Mouse (Mus musculus) embryonic facial prominence, embryonic 15.5 days (tissue): ENCODE results near the gene Actn4. TPM values are rescaled to one million over a fixed set of nuclear protein-coding genes. Genes with fewer than 3 reads are reported as not detected.

Experiments used
- ATAC-seq: fragments of 200-750 bp; cut with Nextera tagmentation; 2 replicates; pipeline ENCODE4 v1.8.0; 2017; ENCODE audit warnings: low read depth, moderate TSS enrichment; ENCODE audit not compliant: insufficient number of reproducible peaks, low FRiP score, low TSS enrichment
- H3K27ac ChIP-seq: fragments of 300-500 bp; sonication (generic); replicated peaks from 2 replicates; pipeline ENCODE4 v1.5.1; 2015; ENCODE audit warnings: mild to moderate bottlenecking, inconsistent platforms
- H3K27me3 ChIP-seq: fragments of 300-500 bp; sonication (generic); 2 replicates; pipeline ENCODE4 v1.6.1; 2015; ENCODE audit warnings: inconsistent platforms
- H3K36me3 ChIP-seq: fragments of 300-500 bp; sonication (generic); 2 replicates; pipeline ENCODE4 v1.6.1; 2015; ENCODE audit warnings: mild to moderate bottlenecking, inconsistent platforms
- H3K4me1 ChIP-seq: fragments of 300-500 bp; sonication (generic); 2 replicates; pipeline ENCODE4 v1.6.1; 2015; ENCODE audit warnings: inconsistent platforms
- H3K4me2 ChIP-seq: fragments of 300-500 bp; sonication (generic); replicated peaks from 2 replicates; pipeline ENCODE4 v1.6.1; 2015; ENCODE audit warnings: mild to moderate bottlenecking, inconsistent platforms
- H3K4me3 ChIP-seq: fragments of 300-500 bp; sonication (generic); replicated peaks from 2 replicates; pipeline ENCODE4 v1.5.1; 2015; ENCODE audit warnings: mild to moderate bottlenecking, inconsistent platforms
- H3K9ac ChIP-seq: fragments of 300-500 bp; sonication (generic); 2 replicates; pipeline ENCODE4 v1.6.1; 2015; ENCODE audit warnings: inconsistent platforms
- H3K9me3 ChIP-seq: fragments of 300-500 bp; sonication (generic); replicated peaks from 2 replicates; pipeline ENCODE4 v1.6.1; 2016; ENCODE audit warnings: inconsistent platforms
- WGBS: fragments of 180-500 bp; shearing (Covaris S2); methylation state at CpG from one replicate; pipeline ENCODE4 v1.1.7; 2015; 5-methylcytosine and 5-hydroxymethylcytosine counted together
- polyA plus RNA-seq: library from polyadenylated mRNA; unstranded; fragments of >200 nt; fragmentation: Nextera tagmentation; extraction: Ambion mirVana; gene quantifications from 2 replicates; pipeline ENCODE4 v1.2.1, GENCODE M21; 2015

The Actn4 gene
- polyA plus RNA-seq, 1 experiment from 2014 or later: 321 TPM

DNA sequence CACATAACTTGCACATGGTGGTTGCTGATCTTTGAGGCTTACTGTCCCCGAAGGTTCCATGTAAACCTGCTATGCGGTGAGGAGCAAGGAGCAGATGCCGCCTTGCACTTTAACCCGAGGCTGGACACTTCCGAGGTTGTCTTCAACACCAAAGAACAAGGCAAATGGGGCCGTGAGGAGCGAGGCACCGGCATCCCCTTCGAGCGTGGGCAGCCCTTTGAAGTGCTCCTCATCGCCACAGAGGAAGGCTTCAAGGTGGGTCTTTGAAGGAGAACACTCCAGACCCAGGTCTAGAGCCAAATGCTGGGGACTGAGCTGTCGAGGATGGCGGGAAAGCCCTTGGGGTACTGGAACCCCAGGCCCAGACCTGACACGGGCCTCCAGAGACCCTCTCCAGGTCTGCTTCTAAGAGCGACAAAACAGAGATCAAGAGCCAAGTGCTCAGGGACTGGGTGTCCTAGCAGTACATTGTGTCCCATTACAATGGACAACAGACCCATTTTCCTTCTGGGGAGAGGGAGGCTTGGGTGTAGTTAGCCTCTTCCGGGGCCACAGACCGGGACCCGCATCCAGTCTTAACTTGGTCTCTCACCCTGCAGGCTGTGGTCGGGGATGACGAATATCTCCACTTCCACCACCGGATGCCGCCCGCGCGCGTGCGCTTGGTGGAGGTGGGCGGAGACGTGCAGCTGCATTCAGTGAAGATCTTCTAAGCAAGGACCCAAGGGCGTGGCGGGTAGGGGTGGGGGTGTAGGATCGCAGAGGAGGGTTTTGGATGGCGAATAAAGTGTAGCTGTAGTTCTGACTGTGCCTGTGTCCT is 96.4 kb downstream of the Actn4 start:
- ATAC-seq: peak; percentile 51; the same call in 1 of the 2 replicates
- Histone ChIP-seq H3K36me3 (no peaks in the 10 kb centered on the region), H3K4me3 (peak overlapping the region; percentile 35), H3K9me3 (no peaks in the 10 kb centered on the region), H3K4me2 (peak overlapping the region; percentile 51), H3K27ac (peak overlapping the region; percentile 83), H3K9ac (no peak overlapping the region), H3K4me1 (peaks cover 42% of the 10 kb centered on the region), H3K27me3 (no peaks in the 10 kb centered on the region)
- WGBS: 39% methylated on average over 33 of the region's 33 CpGs

DNA sequence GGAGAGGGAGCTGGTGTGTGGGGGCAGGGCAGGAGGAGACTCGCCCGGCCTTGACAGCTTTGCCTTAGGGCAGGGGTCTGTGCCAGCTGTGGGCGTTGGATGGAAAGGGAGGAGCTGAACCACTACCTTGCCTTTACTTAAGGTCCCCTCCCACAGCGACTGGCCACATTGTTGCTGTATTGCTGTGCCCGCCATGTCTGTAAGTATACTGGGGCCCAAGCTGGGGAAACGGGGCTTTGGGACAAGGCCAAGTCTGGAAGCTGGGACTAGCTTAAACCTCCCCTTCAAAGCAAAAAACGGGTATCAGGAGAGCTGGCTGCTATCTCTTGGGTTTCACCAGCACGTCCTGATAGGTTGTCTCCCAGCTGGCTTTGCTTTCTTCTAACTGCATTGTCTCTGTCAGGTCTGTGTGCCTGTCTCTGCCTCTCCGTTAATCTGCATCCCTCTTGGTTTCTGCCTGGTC is 97.8 kb downstream of the Actn4 start:
- 25% methylated on average over 9 of the region's 9 CpGs for WGBS
- peak; percentile 30; the same call in 1 of the 2 replicates for ATAC-seq
- Histone ChIP-seq H3K36me3 (no peaks in the 10 kb centered on the region), H3K27ac (peak overlapping the region; percentile 83), H3K9me3 (no peaks in the 10 kb centered on the region), H3K9ac (peak overlapping the region; percentile 18; the same call in 1 of the 2 replicates), H3K4me1 (peaks cover 42% of the 10 kb centered on the region), H3K4me3 (peak overlapping the region; percentile 35), H3K4me2 (peak overlapping the region; percentile 51), H3K27me3 (no peaks in the 10 kb centered on the region)

DNA sequence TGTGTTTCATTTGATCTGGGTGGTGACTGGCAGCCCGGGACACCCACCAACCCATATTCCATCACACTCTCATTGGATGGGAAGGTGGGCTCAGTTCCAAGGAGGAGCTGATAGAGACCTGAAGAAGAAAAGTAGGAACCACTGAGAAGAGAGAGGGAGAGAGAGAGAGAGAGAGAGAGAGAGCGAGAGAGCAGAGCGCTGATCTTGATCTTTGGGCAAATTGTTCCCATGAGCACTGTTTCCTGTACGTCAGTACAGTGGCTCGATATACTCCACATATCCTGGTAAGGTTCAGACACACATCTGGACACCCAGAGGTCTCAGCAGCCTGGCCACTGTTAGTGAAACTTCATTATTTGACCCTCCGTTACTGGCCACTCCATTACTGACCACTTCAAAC is 98.6 kb downstream of the Actn4 start, which contains the start of gene Lgals7:
TSS of gene Lgals7 (plus strand) at position 314 of the 400 bp plus-strand sequence.
- H3K9me3 ChIP-seq: no peaks in the 10 kb centered on the region
- peak within 1 kb of the TSS; percentile 18; the same call in 1 of the 2 replicates for H3K9ac ChIP-seq
- no peaks in the 10 kb centered on the region for H3K36me3 ChIP-seq
- H3K4me1 ChIP-seq: peaks cover 42% of the 10 kb centered on the region
- ATAC-seq: no peak
- peak within 1 kb of the TSS; percentile 51 for H3K4me2 ChIP-seq
- H3K27ac ChIP-seq: peak within 1 kb of the TSS; percentile 83
- peak within 1 kb of the TSS; percentile 35 for H3K4me3 ChIP-seq
- WGBS: 61% methylated on average over 6 of the region's 6 CpGs
- no peaks in the 10 kb centered on the region for H3K27me3 ChIP-seq

DNA sequence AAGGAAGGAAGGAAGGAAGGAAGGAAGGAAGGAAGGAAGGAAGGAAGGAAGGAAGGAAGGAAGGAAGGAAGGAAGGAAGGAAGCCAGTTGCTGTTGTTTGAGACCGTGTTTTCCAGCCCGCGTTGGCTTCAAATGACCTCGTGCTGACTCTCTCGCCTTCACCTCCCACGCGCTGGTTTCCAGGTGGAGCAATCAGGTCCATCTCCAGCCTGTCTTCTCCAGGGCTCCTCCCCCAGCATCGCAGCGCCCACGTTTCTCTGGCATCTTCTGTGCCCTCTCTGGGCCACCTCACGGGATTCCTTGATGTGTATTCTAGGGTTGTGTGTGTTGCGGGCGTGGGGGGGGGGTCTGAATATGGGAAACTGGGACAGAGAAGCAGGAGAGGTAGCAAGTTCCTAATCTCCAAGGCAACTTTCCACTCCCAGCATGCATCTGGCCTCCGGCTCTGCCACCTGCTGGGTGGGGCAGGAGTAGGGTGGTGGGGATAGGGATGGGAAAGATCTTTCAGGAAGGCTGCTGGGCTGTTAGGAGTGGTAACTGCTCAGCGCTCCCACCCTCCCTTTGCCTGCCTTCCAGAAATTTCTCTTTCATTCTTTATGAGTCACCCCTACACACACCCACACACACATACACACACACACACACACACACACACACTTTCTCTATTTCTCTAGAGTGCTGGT is 99.2 kb downstream of the Actn4 start:
- no peak for ATAC-seq

DNA sequence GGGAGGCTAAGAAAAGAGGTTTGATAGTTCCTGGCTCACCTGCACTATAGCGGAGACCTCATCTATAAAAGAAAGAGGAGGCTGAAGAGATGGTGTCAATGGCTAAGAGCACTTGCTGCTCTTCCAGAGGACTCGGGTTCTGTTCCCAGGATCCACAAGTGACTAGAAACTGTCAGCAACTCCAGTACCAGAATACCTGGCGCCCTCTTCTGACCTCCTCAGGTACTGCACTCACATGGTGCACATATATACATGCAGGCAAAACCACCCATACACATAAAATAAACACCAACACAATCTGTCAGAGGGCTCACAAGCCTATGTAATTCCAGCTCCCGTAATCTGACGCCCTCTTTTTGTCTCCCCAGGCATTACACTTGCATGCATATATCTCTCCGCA is 101.2 kb downstream of the Actn4 start:
- no peaks in the 10 kb centered on the region for H3K27me3 ChIP-seq
- H3K36me3 ChIP-seq: no peaks in the 10 kb centered on the region
- ATAC-seq: no peak
- peaks cover 26% of the 10 kb centered on the region for H3K4me1 ChIP-seq
- H3K9me3 ChIP-seq: no peaks in the 10 kb centered on the region
- WGBS: 90% methylated on average over 6 of the region's 6 CpGs
- H3K4me3 ChIP-seq: no peak overlapping the region
- no peak overlapping the region for H3K9ac ChIP-seq
- no peak overlapping the region for H3K4me2 ChIP-seq
- H3K27ac ChIP-seq: no peak overlapping the region

More for the DNA sequence above, 99.2 kb downstream of the Actn4 start:
- Histone ChIP-seq H3K4me3 (no peak overlapping the region), H3K9ac (no peak overlapping the region), H3K27ac (peak overlapping the region; percentile 83), H3K4me2 (peak overlapping the region; percentile 51; the same call in 1 of the 2 replicates), H3K4me1 (peaks cover 42% of the 10 kb centered on the region), H3K36me3 (no peaks in the 10 kb centered on the region), H3K27me3 (no peaks in the 10 kb centered on the region), H3K9me3 (no peaks in the 10 kb centered on the region)
- WGBS: 68% methylated on average over 15 of the region's 15 CpGs

DNA sequence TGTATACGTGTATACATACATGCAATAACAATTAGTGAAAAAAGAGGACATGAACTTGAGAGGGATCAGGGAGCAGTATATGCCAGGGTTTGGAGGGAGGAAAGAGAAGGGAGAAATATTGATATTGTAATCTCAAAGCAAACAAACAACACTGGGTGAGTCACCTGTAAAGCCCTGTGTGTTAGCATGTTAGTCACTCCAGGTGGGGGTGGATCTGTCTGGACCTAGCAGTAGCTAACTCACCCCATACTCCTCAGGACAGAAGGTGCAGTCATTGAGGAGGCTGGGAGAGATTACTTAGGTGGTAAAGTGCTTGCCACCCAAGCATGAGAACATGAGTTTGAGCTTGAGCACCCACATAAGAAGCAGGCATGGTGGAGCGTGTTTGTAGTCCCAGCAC is 102.2 kb downstream of the Actn4 start:
- Histone ChIP-seq H3K9ac (no peak overlapping the region), H3K27ac (no peak overlapping the region), H3K9me3 (no peaks in the 10 kb centered on the region), H3K4me1 (peaks cover 21% of the 10 kb centered on the region), H3K27me3 (no peaks in the 10 kb centered on the region), H3K36me3 (no peaks in the 10 kb centered on the region), H3K4me3 (no peak overlapping the region), H3K4me2 (no peak overlapping the region)
- WGBS: 88% methylated on average over 2 of the region's 2 CpGs
- no peak for ATAC-seq

DNA sequence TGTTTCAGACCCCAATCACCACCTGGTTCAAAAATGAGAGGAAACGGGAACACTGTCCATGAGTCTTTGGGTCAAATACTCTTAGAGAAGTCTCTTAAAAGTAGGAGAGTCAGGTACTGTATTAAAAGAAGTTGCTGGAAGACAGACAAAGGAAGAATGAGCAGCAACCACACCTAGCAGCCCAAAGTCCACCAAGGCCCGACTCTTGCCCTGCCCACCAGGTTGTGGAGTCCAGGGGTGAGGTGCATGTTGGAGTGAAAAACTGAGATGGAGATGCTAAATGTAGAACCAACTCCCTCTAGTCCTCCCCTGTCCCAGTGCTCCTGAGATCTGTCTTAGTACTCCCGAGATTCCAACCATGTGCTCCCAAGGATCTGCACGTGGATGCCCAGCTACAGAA is 111.5 kb downstream of the Actn4 start:
- no peak for ATAC-seq
- WGBS: 76% methylated on average over 4 of the region's 4 CpGs
- no peaks in the 10 kb centered on the region for H3K9me3 ChIP-seq
- no peak overlapping the region for H3K4me3 ChIP-seq
- H3K4me2 ChIP-seq: no peak overlapping the region
- peak overlapping the region; percentile 80; the same call in 1 of the 2 replicates for H3K27ac ChIP-seq
- H3K27me3 ChIP-seq: no peaks in the 10 kb centered on the region
- H3K4me1 ChIP-seq: peaks cover 14% of the 10 kb centered on the region
- no peaks in the 10 kb centered on the region for H3K36me3 ChIP-seq
- no peak overlapping the region for H3K9ac ChIP-seq

DNA sequence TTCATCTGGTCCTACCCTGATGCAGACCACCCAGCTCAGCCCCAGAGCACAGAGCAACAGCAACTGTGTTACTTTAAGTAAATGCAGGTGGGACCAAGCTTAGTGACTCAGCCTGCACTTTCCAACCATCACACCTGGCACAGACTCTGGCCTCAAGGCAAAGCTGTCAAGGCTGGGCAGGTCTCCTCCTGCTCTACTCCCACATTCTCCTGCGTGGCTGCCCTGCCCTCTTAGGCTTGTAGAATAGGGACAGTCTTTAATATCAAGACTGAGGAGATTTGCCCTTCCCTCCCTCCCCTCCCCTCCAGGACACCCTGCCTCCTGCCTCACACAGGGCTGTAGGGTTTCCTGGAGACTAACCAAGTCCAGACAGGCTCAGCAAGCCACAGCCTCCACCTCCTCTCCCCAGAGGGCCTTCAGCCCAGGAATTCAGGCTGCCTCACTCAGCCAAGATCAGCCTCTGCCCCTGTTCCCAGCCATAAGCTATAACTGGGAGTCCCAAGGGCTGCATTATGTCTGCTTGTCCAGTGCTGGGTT is 112.4 kb downstream of the Actn4 start:
- H3K4me3 ChIP-seq: no peak overlapping the region
- 29% methylated on average over 1 of the region's 1 CpGs for WGBS
- H3K4me1 ChIP-seq: peaks cover 14% of the 10 kb centered on the region
- H3K9ac ChIP-seq: no peak overlapping the region
- no peaks in the 10 kb centered on the region for H3K27me3 ChIP-seq
- no peaks in the 10 kb centered on the region for H3K36me3 ChIP-seq
- H3K9me3 ChIP-seq: no peaks in the 10 kb centered on the region
- ATAC-seq: peak; percentile 82
- peak overlapping the region; percentile 80 for H3K27ac ChIP-seq
- no peak overlapping the region for H3K4me2 ChIP-seq

DNA sequence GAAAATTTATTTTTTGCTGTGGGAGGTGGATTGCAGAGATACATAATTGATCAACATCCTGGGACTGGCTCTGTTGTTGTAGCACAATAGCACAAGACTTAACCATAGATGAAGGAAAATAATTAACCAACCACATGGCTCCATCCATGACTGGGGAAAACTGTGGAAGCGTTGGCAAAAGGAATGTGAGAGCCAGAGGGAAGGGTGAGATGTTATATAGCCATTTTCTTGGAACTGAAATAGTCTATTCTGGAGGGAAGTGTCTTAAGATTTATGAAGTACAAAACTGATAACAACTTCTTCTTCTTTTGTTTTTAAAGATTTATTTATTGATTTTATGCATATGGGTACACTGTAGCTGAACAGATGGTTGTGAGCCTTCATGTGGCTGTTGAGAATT is 114.9 kb downstream of the Actn4 start:
- no peak for ATAC-seq
- Histone ChIP-seq H3K4me3 (no peak overlapping the region), H3K27ac (no peak overlapping the region), H3K4me1 (peaks cover 14% of the 10 kb centered on the region), H3K9ac (no peak overlapping the region), H3K4me2 (no peak overlapping the region), H3K9me3 (no peaks in the 10 kb centered on the region), H3K36me3 (no peaks in the 10 kb centered on the region), H3K27me3 (no peaks in the 10 kb centered on the region)
- 73% methylated on average over 1 of the region's 1 CpGs for WGBS
